Mouse (Mus musculus) spleen, adult 2 months (tissue): ENCODE measurements around the gene Sectm1b.
"Not testable (repeated sequence)": the region's sequence is repeated elsewhere in the genome, so short reads cannot be mapped to it uniquely, and the experiment has no call there.

Source experiments
- CTCF ChIP-seq: fragments of 200-500 bp; IDR thresholded peaks from 2 replicates; pipeline ENCODE4 v1.5.1; 2011; ENCODE audit warnings: mild to moderate bottlenecking, inconsistent platforms; ENCODE audit not compliant: insufficient read depth, insufficient read length, insufficient replicate concordance; ENCODE audit errors: extremely low read depth
- POLR2A ChIP-seq: fragments of 200-500 bp; IDR thresholded peaks from 2 replicates; pipeline ENCODE4 v1.6.1; 2011; ENCODE audit warnings: low read depth, low read length, inconsistent platforms

- not testable (repeated sequence) for TF ChIP-seq POLR2A, CTCF
These were observed 20.3 kb downstream of the Sectm1b start for GRCm38 (mm10) chr11:121043025-121043424.
